Mouse (Mus musculus) midbrain, embryonic 14.5 days (tissue): ENCODE measurements around the gene Usp10. TPM values are rescaled to one million over a fixed set of nuclear protein-coding genes. Genes with fewer than 3 reads are reported as not detected.

Source experiments
- ATAC-seq: fragments of 200-750 bp; cut with Nextera tagmentation; 2 replicates; pipeline ENCODE4 v1.8.0; 2017; ENCODE audit warnings: moderate number of reproducible peaks, moderate library complexity; ENCODE audit not compliant: low FRiP score, low TSS enrichment
- DNase-seq: peaks from one replicate; pipeline ENCODE4 v3.0.0-alpha.2; 2015
- H3K27ac ChIP-seq: fragments of 300-500 bp; sonication (generic); replicated peaks from 2 replicates; pipeline ENCODE4 v1.5.1; 2014; ENCODE audit warnings: mild to moderate bottlenecking, low read depth, low read length, moderate library complexity
- H3K27me3 ChIP-seq: fragments of 300-500 bp; sonication (generic); 2 replicates; pipeline ENCODE4 v1.6.1; 2014; ENCODE audit warnings: low read length, control low read depth, mixed read lengths; ENCODE audit not compliant: control insufficient read depth, insufficient read depth
- H3K36me3 ChIP-seq: fragments of 300-500 bp; sonication (generic); 2 replicates; pipeline ENCODE4 v1.6.1; 2014; ENCODE audit warnings: low read length, control low read depth; ENCODE audit not compliant: control insufficient read depth, insufficient read depth
- H3K4me1 ChIP-seq: fragments of 300-500 bp; sonication (generic); 2 replicates; pipeline ENCODE4 v1.6.1; 2014; ENCODE audit warnings: mild to moderate bottlenecking, antibody characterized with exemption, low read length, control low read depth; ENCODE audit not compliant: control insufficient read depth, insufficient read depth
- H3K4me2 ChIP-seq: fragments of 300-500 bp; sonication (generic); 2 replicates; pipeline ENCODE4 v1.6.1; 2014; ENCODE audit warnings: mild to moderate bottlenecking, low read length, moderate library complexity
- H3K4me3 ChIP-seq: fragments of 300-500 bp; sonication (generic); replicated peaks from 2 replicates; pipeline ENCODE4 v1.5.1; 2014; ENCODE audit warnings: low read depth, low read length
- H3K9ac ChIP-seq: fragments of 300-500 bp; sonication (generic); replicated peaks from 2 replicates; pipeline ENCODE4 v1.6.1; 2014; ENCODE audit warnings: mild to moderate bottlenecking, low read length, moderate library complexity
- H3K9me3 ChIP-seq: fragments of 300-500 bp; sonication (generic); 2 replicates; pipeline ENCODE4 v1.6.1; 2016; ENCODE audit warnings: low read length, control low read depth, mixed read lengths; ENCODE audit not compliant: control insufficient read depth
- WGBS: fragments of 180-500 bp; shearing (Covaris S2); extraction: QIAGEN DNeasy Blood & Tissue Kit; methylation state at CpG from one replicate; pipeline ENCODE4 v1.1.7; 2014; 5-methylcytosine and 5-hydroxymethylcytosine counted together
- polyA plus RNA-seq: library from polyadenylated mRNA; unstranded; fragments of >200 nt; fragmentation: Nextera tagmentation; extraction: Ambion mirVana; gene quantifications from 2 replicates; pipeline ENCODE4 v1.2.1, GENCODE M21; 2014

Gene Usp10
- polyA plus RNA-seq, 1 experiment from 2014 or later, result 106 TPM

- no peaks in the 10 kb centered on the region for H3K9me3 ChIP-seq
- no peak overlapping the region for H3K27ac ChIP-seq
- H3K36me3 ChIP-seq, result no peaks in the 10 kb centered on the region
- DNase-seq (no peak), ATAC-seq (no peak)
- no peak overlapping the region for H3K4me3 ChIP-seq
- H3K4me2 ChIP-seq, result no peak overlapping the region
- 92% methylated on average over 7 of the region's 7 CpGs for WGBS
- no peaks in the 10 kb centered on the region for H3K27me3 ChIP-seq
- no peak overlapping the region for H3K9ac ChIP-seq
- no peaks in the 10 kb centered on the region for H3K4me1 ChIP-seq
Observed at GRCm38 (mm10) chr8:119883281-119883680, 26.9 kb upstream of the Usp10 start.

DNA sequence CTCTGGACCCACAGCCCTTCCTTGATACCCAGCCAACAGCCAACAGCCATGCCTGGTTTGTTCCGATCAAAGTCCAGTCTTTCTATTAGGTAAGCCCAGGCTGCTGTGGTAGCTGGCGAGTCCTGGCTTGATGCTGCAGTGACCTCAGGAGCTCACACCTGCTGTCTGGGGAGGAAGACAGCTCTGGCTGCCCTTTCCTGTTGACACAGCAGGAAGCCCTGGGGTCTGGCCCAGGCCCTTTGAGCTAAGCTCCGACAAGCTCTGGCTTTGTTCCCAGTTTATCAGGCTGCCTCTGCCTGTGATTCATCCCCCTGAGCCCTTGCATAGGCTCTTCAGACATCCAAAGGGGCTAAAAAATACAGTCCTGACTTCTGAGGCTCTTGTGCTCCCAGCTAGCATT lies 24.5 kb upstream of the Usp10 start:
- Histone ChIP-seq H3K9ac (no peak overlapping the region), H3K4me1 (no peaks in the 10 kb centered on the region), H3K4me3 (no peak overlapping the region), H3K9me3 (no peaks in the 10 kb centered on the region), H3K27ac (no peak overlapping the region), H3K4me2 (no peak overlapping the region), H3K27me3 (no peaks in the 10 kb centered on the region), H3K36me3 (no peaks in the 10 kb centered on the region)
- peak; percentile 69 for DNase-seq
- no peak for ATAC-seq
- 36% methylated on average over 3 of the region's 3 CpGs for WGBS

- no peaks in the 10 kb centered on the region for H3K9me3 ChIP-seq
- no peak overlapping the region for H3K27ac ChIP-seq
- H3K27me3 ChIP-seq, result no peaks in the 10 kb centered on the region
- WGBS, result 96% methylated on average over 3 of the region's 3 CpGs
- H3K4me1 ChIP-seq, result no peaks in the 10 kb centered on the region
- H3K9ac ChIP-seq, result no peak overlapping the region
- H3K4me2 ChIP-seq, result no peak overlapping the region
- no peak overlapping the region for H3K4me3 ChIP-seq
- ATAC-seq (no peak), DNase-seq (peak; percentile 15)
- no peaks in the 10 kb centered on the region for H3K36me3 ChIP-seq
Observed at GRCm38 (mm10) chr8:119887130-119887529, 23.0 kb upstream of the Usp10 start.

- ATAC-seq, result no peak; the same call in 1 of the 2 replicates
- H3K9ac ChIP-seq, result no peak overlapping the region
- no peaks in the 10 kb centered on the region for H3K36me3 ChIP-seq
- 36% methylated on average over 4 of the region's 4 CpGs for WGBS
- no peak overlapping the region for H3K27ac ChIP-seq
- no peak overlapping the region for H3K4me3 ChIP-seq
- peak; percentile 60 for DNase-seq
- H3K4me1 ChIP-seq, result no peaks in the 10 kb centered on the region
- no peak overlapping the region for H3K4me2 ChIP-seq
- no peaks in the 10 kb centered on the region for H3K27me3 ChIP-seq
- no peaks in the 10 kb centered on the region for H3K9me3 ChIP-seq
Observed at GRCm38 (mm10) chr8:119888012-119888411, 22.1 kb upstream of the Usp10 start.

- H3K27ac ChIP-seq, result no peak overlapping the region
- no peak overlapping the region for H3K9ac ChIP-seq
- 77% methylated on average over 4 of the region's 4 CpGs for WGBS
- no peaks in the 10 kb centered on the region for H3K36me3 ChIP-seq
- no peaks in the 10 kb centered on the region for H3K4me1 ChIP-seq
- no peak for DNase-seq
- no peaks in the 10 kb centered on the region for H3K9me3 ChIP-seq
- peaks cover 18% of the 10 kb centered on the region for H3K27me3 ChIP-seq
- H3K4me3 ChIP-seq, result no peak overlapping the region
- ATAC-seq, result no peak
- H3K4me2 ChIP-seq, result no peak overlapping the region
Observed at GRCm38 (mm10) chr8:119897069-119897468, 13.1 kb upstream of the Usp10 start.

DNA sequence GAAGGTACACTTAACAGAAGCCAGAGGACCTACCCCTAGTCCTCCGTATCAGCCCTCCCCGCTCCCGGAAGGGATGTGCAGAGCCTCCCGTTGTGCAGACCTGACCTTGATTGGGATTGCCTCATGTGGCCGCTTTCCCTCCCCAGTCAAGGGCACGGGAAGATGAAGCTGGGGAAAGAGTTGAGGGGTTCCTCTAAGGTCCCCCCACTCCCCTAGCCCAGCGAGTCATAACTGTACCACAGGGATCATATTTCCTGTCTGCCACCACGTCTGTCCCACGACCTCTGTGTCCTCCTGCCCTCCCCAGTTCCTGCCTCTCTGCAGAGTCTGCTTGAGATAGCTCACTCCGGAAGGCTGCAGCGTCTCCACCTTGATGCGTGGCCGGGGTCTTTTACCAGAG lies 12.2 kb upstream of the Usp10 start:
- Histone ChIP-seq H3K4me1 (no peaks in the 10 kb centered on the region), H3K9ac (no peak overlapping the region), H3K27ac (no peak overlapping the region), H3K36me3 (no peaks in the 10 kb centered on the region), H3K9me3 (no peaks in the 10 kb centered on the region), H3K4me3 (no peak overlapping the region), H3K27me3 (peaks cover 18% of the 10 kb centered on the region), H3K4me2 (no peak overlapping the region)
- WGBS, result 32% methylated on average over 13 of the region's 13 CpGs
- ATAC-seq, result no peak
- no peak for DNase-seq

- H3K36me3 ChIP-seq, result no peaks in the 10 kb centered on the region
- DNase-seq, result no peak
- no peaks in the 10 kb centered on the region for H3K9me3 ChIP-seq
- no peak overlapping the region for H3K4me3 ChIP-seq
- 81% methylated on average over 3 of the region's 3 CpGs for WGBS
- peaks cover 18% of the 10 kb centered on the region for H3K27me3 ChIP-seq
- no peak overlapping the region for H3K4me2 ChIP-seq
- H3K4me1 ChIP-seq, result no peaks in the 10 kb centered on the region
- no peak for ATAC-seq
- no peak overlapping the region for H3K9ac ChIP-seq
- no peak overlapping the region for H3K27ac ChIP-seq
Observed at GRCm38 (mm10) chr8:119901349-119901748, 8.8 kb upstream of the Usp10 start.

DNA sequence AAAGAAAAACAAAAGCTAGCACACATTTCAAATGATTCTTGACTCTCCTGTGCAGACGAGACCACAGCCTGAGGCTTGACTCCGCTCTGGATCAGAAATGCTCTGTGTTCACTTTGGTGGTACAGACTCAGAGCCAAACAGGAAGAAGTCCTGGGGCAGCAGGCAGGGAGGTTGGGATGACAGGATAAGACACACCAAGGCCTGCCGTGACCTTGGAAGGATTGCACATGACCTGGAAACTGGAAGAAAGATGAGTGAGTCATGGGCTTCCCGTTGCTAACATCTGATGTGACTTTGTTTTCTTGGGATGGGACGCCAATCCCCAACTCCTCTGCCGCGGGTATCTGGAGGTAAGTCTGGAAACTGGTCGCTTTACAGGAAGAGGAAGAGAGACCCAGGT lies 8.2 kb upstream of the Usp10 start:
- Histone ChIP-seq H3K9ac (no peak overlapping the region), H3K4me2 (no peak overlapping the region), H3K27me3 (peaks cover 16% of the 10 kb centered on the region), H3K36me3 (no peaks in the 10 kb centered on the region), H3K9me3 (no peaks in the 10 kb centered on the region), H3K4me3 (no peak overlapping the region), H3K4me1 (no peaks in the 10 kb centered on the region), H3K27ac (no peak overlapping the region)
- ATAC-seq (no peak), DNase-seq (no peak)
- 82% methylated on average over 8 of the region's 8 CpGs for WGBS

DNA sequence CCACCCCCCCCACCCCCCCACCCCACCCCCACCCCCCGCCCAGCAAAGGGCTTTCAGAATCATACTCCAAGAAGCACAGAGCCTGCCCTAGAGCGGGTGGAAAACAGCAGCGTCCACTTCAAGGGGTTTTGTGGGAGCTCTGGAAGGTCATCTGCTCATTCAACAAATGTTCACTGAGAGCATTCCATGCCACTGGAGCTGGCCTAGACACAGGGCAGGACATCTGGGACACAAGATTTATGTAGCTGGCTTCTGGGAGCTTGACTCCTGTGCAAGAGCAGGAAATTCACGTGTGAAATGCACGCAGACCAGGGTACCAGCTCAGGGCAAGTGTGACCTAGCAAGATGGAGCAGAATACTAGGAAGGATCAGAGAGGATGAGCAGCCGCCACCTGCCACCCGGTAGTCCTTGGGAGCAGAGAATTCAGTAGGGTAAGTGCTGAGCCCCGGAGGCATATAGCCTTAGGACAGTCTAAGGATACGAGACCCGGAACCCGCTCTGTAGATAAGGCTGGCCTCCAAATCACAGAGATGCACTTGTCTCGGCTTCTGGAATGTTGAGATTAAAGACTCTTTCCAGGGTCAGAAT lies 5.7 kb upstream of the Usp10 start:
- ATAC-seq, result no peak
- H3K4me3 ChIP-seq, result no peak overlapping the region
- WGBS, result 64% methylated on average over 12 of the region's 12 CpGs

More for the DNA sequence above, 5.7 kb upstream of the Usp10 start:
- DNase-seq, result no peak
- H3K36me3 ChIP-seq, result no peaks in the 10 kb centered on the region
- no peak overlapping the region for H3K9ac ChIP-seq
- no peak overlapping the region for H3K27ac ChIP-seq
- H3K4me2 ChIP-seq, result no peak overlapping the region
- H3K4me1 ChIP-seq, result no peaks in the 10 kb centered on the region
- H3K9me3 ChIP-seq, result no peaks in the 10 kb centered on the region
- no peaks in the 10 kb centered on the region for H3K27me3 ChIP-seq
